In genomic region chr9:107985131-107986119, GRCm38 (mm10) we compare ENCODE assay signal across 8 mouse cellular contexts. TPM values are rescaled to one million over a fixed set of nuclear protein-coding genes. Genes with fewer than 3 reads are reported as not detected.
DNase-seq lines count a peak whose midpoint lies in the region; ATAC-seq lines count a peak whose summit lies in the region.

TSS of gene Inka1 (minus strand) at chr9:107985879.

- ATAC-seq in hindbrain, embryonic 13.5 days (ENCODE audit: low FRiP score), result peak; percentile 79

- H3K36me3 ChIP-seq in hindbrain, embryonic 13.5 days, result no peaks in the 10 kb centered on the region

- peak within 1 kb of the TSS; percentile 87 for H3K4me2 ChIP-seq in hindbrain, embryonic 13.5 days

- peak within 1 kb of the TSS; percentile 76 for H3K9ac ChIP-seq in hindbrain, embryonic 13.5 days

- no peaks in the 10 kb centered on the region for H3K9me3 ChIP-seq in hindbrain, embryonic 13.5 days

- peak within 1 kb of the TSS; percentile 64 for H3K4me3 ChIP-seq in hindbrain, embryonic 13.5 days

- peak within 1 kb of the TSS; percentile 89 for H3K27ac ChIP-seq in hindbrain, embryonic 13.5 days

- peak; percentile 88 for DNase-seq in T-cell, adult 2 months (ENCODE audit: low spot score)
- DNase-seq in cerebellum, postnatal 25 days, result peak; percentile 68 to 77
- DNase-seq in frontal cortex, postnatal 36 days (ENCODE audit: low spot score in 2 of 2), result peak; percentile 75 to 79
- DNase-seq in left cerebral cortex, adult 11 months (ENCODE audit: low spot score), result peak; percentile 67
- DNase-seq in lung, postnatal 4 days, result peak; percentile 93 to 95
- DNase-seq in right cerebral cortex, adult 18-20 months, result peak; percentile 86
- peak; percentile 83 to 86 for DNase-seq in urinary bladder, adult 18-20 months (ENCODE audit: low spot score in 2 of 2)

- under 1% methylated on average over 57 of the region's 58 CpGs for WGBS in hindbrain, embryonic 13.5 days

- H3K27me3 ChIP-seq in hindbrain, embryonic 13.5 days, result peaks cover 35% of the 10 kb centered on the region

- peaks cover 45% of the 10 kb centered on the region for H3K4me1 ChIP-seq in hindbrain, embryonic 13.5 days (replicated peaks)

RNA-seq across cellular contexts. Expression of gene Inka1, which starts in this region (rescaled TPM):
- 20.2 and 21.3 TPM in 2 replicates for polyA plus RNA-seq in hindbrain, embryonic 13.5 days (2015; fragmentation: Nextera tagmentation; extraction: Ambion mirVana)

Comparison
In these comparisons a context has a peak if more than half of its experiments do, and no peak if none do; other contexts are left out.
1. Peak in every context shown above with its lines: DNase-seq, ATAC-seq, H3K4me3 ChIP-seq and H3K27ac ChIP-seq.